Mouse (Mus musculus) small intestine, adult 2 months (tissue): ENCODE data around the gene Basp1. TPM values are rescaled to one million over a fixed set of nuclear protein-coding genes. Genes with fewer than 3 reads are reported as not detected.

ENCODE experiments used
- H3K27ac ChIP-seq: fragments of 200-500 bp; 2 replicates; pipeline ENCODE4 v1.5.1; 2012; ENCODE audit warnings: low read depth, low read length, control low read depth, inconsistent platforms; ENCODE audit not compliant: insufficient read depth
- H3K27me3 ChIP-seq: fragments of 200-500 bp; 2 replicates; pipeline ENCODE4 v1.6.1; 2012; ENCODE audit warnings: mild to moderate bottlenecking, moderate library complexity, low read length, inconsistent platforms; ENCODE audit not compliant: control insufficient read depth, insufficient read depth
- H3K36me3 ChIP-seq: fragments of 200-500 bp; 2 replicates; pipeline ENCODE4 v1.6.1; 2012; ENCODE audit warnings: mild to moderate bottlenecking, low read length, control low read depth, inconsistent platforms; ENCODE audit not compliant: control insufficient read depth, insufficient read depth
- H3K4me1 ChIP-seq: fragments of 200-500 bp; 2 replicates; pipeline ENCODE4 v1.6.1; 2012; ENCODE audit warnings: low read length, inconsistent platforms, mixed read lengths; ENCODE audit not compliant: control insufficient read depth, insufficient read depth, insufficient read length
- H3K4me3 ChIP-seq: fragments of 200-500 bp; 2 replicates; pipeline ENCODE4 v1.5.1; 2012; ENCODE audit warnings: low read depth, mild to moderate bottlenecking, control low read depth, inconsistent platforms, low read length, moderate library complexity
- CTCF ChIP-seq: fragments of 200-500 bp; IDR thresholded peaks from 2 replicates; pipeline ENCODE4 v1.5.1; 2012; ENCODE audit warnings: low read depth, mild to moderate bottlenecking, control low read depth, inconsistent platforms, low read length, moderate library complexity, mixed read lengths; ENCODE audit not compliant: insufficient replicate concordance, insufficient read length; ENCODE audit errors: extremely low read depth
- POLR2A ChIP-seq: fragments of 200-500 bp; IDR thresholded peaks from 2 replicates; pipeline ENCODE4 v1.6.1; 2012; ENCODE audit warnings: low read depth, mild to moderate bottlenecking, control low read depth, inconsistent platforms, low read length, moderate library complexity
- WGBS: fragments of 180-500 bp; shearing (Covaris S2); methylation state at CpG from one replicate; pipeline ENCODE4 v1.1.7; 2018; 5-methylcytosine and 5-hydroxymethylcytosine counted together
- polyA plus RNA-seq: library from polyadenylated mRNA; depleted of rRNA; stranded (reverse); fragments of >200 nt; gene quantifications from 2 replicates; pipeline ENCODE4 v1.2.3, GENCODE M21; 2012

The Basp1 gene
- polyA plus RNA-seq, 1 experiment = 6.2 TPM

- WGBS = 66% methylated on average over 5 of the region's 5 CpGs
- H3K36me3 ChIP-seq = no peaks in the 10 kb centered on the region
- no peaks in the 10 kb centered on the region for H3K4me1 ChIP-seq
Observed at GRCm38 (mm10) chr15:25380051-25380450, 33.5 kb downstream of the Basp1 start.

GRCm38 (mm10) chr15:25378707-25379106 is 34.9 kb downstream of the Basp1 start:
- Histone ChIP-seq H3K27ac (no peak overlapping the region), H3K27me3 (no peaks in the 10 kb centered on the region), H3K4me1 (no peaks in the 10 kb centered on the region), H3K36me3 (no peaks in the 10 kb centered on the region), H3K4me3 (no peak overlapping the region)
- WGBS = 93% methylated on average over 8 of the region's 8 CpGs
- TF ChIP-seq POLR2A = no peak
- TF ChIP-seq CTCF = no peak

More at GRCm38 (mm10) chr15:25380051-25380450, 33.5 kb downstream of the Basp1 start:
- H3K27me3 ChIP-seq = no peaks in the 10 kb centered on the region
- TF ChIP-seq CTCF (no peak), POLR2A (no peak)
- H3K4me3 ChIP-seq = no peak overlapping the region
- no peak overlapping the region for H3K27ac ChIP-seq

- no peak overlapping the region for H3K27ac ChIP-seq
- no peaks in the 10 kb centered on the region for H3K27me3 ChIP-seq
- WGBS = 56% methylated on average over 3 of the region's 3 CpGs
- no peaks in the 10 kb centered on the region for H3K4me1 ChIP-seq
- H3K36me3 ChIP-seq = no peaks in the 10 kb centered on the region
- no peak for TF ChIP-seq CTCF
- TF ChIP-seq POLR2A = no peak
- H3K4me3 ChIP-seq = no peak overlapping the region
Observed at GRCm38 (mm10) chr15:25376914-25377313, 36.6 kb downstream of the Basp1 start.

- 57% methylated on average over 3 of the region's 3 CpGs for WGBS
- no peaks in the 10 kb centered on the region for H3K36me3 ChIP-seq
- H3K4me1 ChIP-seq = no peaks in the 10 kb centered on the region
- no peak overlapping the region for H3K27ac ChIP-seq
- no peaks in the 10 kb centered on the region for H3K27me3 ChIP-seq
- no peak for TF ChIP-seq POLR2A
- no peak overlapping the region for H3K4me3 ChIP-seq
Observed at GRCm38 (mm10) chr15:25373486-25373885, 40.1 kb downstream of the Basp1 start.

- Histone ChIP-seq H3K27me3 (peaks cover 3% of the 10 kb centered on the region; the same call in 1 of the 2 replicates), H3K4me3 (no peak overlapping the region), H3K4me1 (peaks cover 2% of the 10 kb centered on the region; the same call in 1 of the 2 replicates), H3K36me3 (no peaks in the 10 kb centered on the region), H3K27ac (no peak overlapping the region)
- no peak for TF ChIP-seq CTCF
- TF ChIP-seq POLR2A = no peak
- 72% methylated on average over 7 of the region's 7 CpGs for WGBS
Observed at GRCm38 (mm10) chr15:25369522-25369921, 44.0 kb downstream of the Basp1 start.

GRCm38 (mm10) chr15:25365503-25365902 is 48.1 kb downstream of the Basp1 start:
- Histone ChIP-seq H3K27ac (no peak overlapping the region), H3K4me1 (peaks cover 3% of the 10 kb centered on the region; the same call in 1 of the 2 replicates), H3K27me3 (peaks cover 9% of the 10 kb centered on the region), H3K4me3 (no peak overlapping the region), H3K36me3 (no peaks in the 10 kb centered on the region)
- WGBS = 57% methylated on average over 5 of the region's 5 CpGs
- TF ChIP-seq POLR2A (no peak), CTCF (no peak)

- Histone ChIP-seq H3K36me3 (no peaks in the 10 kb centered on the region), H3K27me3 (peaks cover 9% of the 10 kb centered on the region), H3K4me3 (peak overlapping the region; percentile 40), H3K27ac (no peak overlapping the region), H3K4me1 (peaks cover 3% of the 10 kb centered on the region; the same call in 1 of the 2 replicates)
- 74% methylated on average over 23 of the region's 23 CpGs for WGBS
- TF ChIP-seq POLR2A = no peak
- no peak for TF ChIP-seq CTCF
Observed at GRCm38 (mm10) chr15:25364819-25365463, 48.6 kb downstream of the Basp1 start.
